Mouse (Mus musculus) thymus, adult 2 months (tissue): Measurements from ENCODE around the gene Bahcc1.

ENCODE experiments used
- CTCF ChIP-seq: fragments of 200-500 bp; IDR thresholded peaks from 2 replicates; pipeline ENCODE4 v1.5.1; 2012; ENCODE audit warnings: mild to moderate bottlenecking, control low read depth, low read length, moderate library complexity, borderline replicate concordance; ENCODE audit not compliant: control insufficient read depth, poor library complexity, insufficient read depth; ENCODE audit errors: extremely low read depth
- POLR2A ChIP-seq: fragments of 200-500 bp; IDR thresholded peaks from 2 replicates; pipeline ENCODE4 v1.6.1; 2012; ENCODE audit warnings: mild to moderate bottlenecking, low read length, control low read depth, moderate library complexity; ENCODE audit not compliant: control insufficient read depth, poor library complexity, insufficient read depth; ENCODE audit errors: extremely low read depth

GRCm38 (mm10) chr11:120280281-120280773 lies 47.6 kb downstream of the Bahcc1 start:
- TF ChIP-seq POLR2A = no peak
- peak; percentile 66; the same call in 1 of the 2 replicates for TF ChIP-seq CTCF
